Mouse (Mus musculus) heart, embryonic 15.5 days (tissue): Measurements from ENCODE around the gene Jam3. TPM values are rescaled to one million over a fixed set of nuclear protein-coding genes. Genes with fewer than 3 reads are reported as not detected.

Experiments used
- ATAC-seq: fragments of 200-750 bp; cut with Nextera tagmentation; replicated peaks from 2 replicates; pipeline ENCODE4 v1.8.0; 2017; ENCODE audit warnings: low read depth, moderate TSS enrichment; ENCODE audit not compliant: insufficient number of reproducible peaks, insufficient read depth, low FRiP score
- H3K27ac ChIP-seq: fragments of 300-500 bp; sonication (generic); 2 replicates; pipeline ENCODE4 v1.5.1; 2015; ENCODE audit warnings: mild to moderate bottlenecking, inconsistent platforms
- H3K27me3 ChIP-seq: fragments of 300-500 bp; sonication (generic); 2 replicates; pipeline ENCODE4 v1.6.1; 2015; ENCODE audit warnings: inconsistent platforms
- H3K36me3 ChIP-seq: fragments of 300-500 bp; sonication (generic); 2 replicates; pipeline ENCODE4 v1.6.1; 2015; ENCODE audit warnings: mild to moderate bottlenecking, inconsistent platforms
- H3K4me1 ChIP-seq: fragments of 300-500 bp; sonication (generic); replicated peaks from 2 replicates; pipeline ENCODE4 v1.6.1; 2015; ENCODE audit warnings: inconsistent platforms
- H3K4me2 ChIP-seq: fragments of 300-500 bp; sonication (generic); 2 replicates; pipeline ENCODE4 v1.6.1; 2015; ENCODE audit warnings: inconsistent platforms, mild to moderate bottlenecking, moderate library complexity
- H3K4me3 ChIP-seq: fragments of 300-500 bp; sonication (generic); 2 replicates; pipeline ENCODE4 v1.5.1; 2015; ENCODE audit warnings: mild to moderate bottlenecking, inconsistent platforms
- H3K9ac ChIP-seq: fragments of 300-500 bp; sonication (generic); 2 replicates; pipeline ENCODE4 v1.6.1; 2015; ENCODE audit warnings: mild to moderate bottlenecking, inconsistent platforms
- H3K9me3 ChIP-seq: fragments of 300-500 bp; sonication (generic); replicated peaks from 2 replicates; pipeline ENCODE4 v1.6.1; 2016; ENCODE audit warnings: inconsistent platforms
- WGBS: fragments of 180-500 bp; shearing (Covaris S2); methylation state at CpG from one replicate; pipeline ENCODE4 v1.1.7; 2015; ENCODE audit warnings: mixed read lengths; 5-methylcytosine and 5-hydroxymethylcytosine counted together
- polyA plus RNA-seq: library from polyadenylated mRNA; unstranded; fragments of >200 nt; fragmentation: Nextera tagmentation; extraction: Ambion mirVana; gene quantifications from 2 replicates; pipeline ENCODE4 v1.2.1, GENCODE M21; 2015

The Jam3 gene
- polyA plus RNA-seq, 1 experiment from 2014 or later: 44.6 TPM

GRCm38 (mm10) chr9:27110681-27111080 is 44.5 kb downstream of the Jam3 start:
- peak overlapping the region; percentile 21 for H3K4me2 ChIP-seq

GRCm38 (mm10) chr9:27109533-27110514 is 45.4 kb downstream of the Jam3 start:
- Histone ChIP-seq H3K9ac (no peak overlapping the region), H3K27me3 (no peaks in the 10 kb centered on the region), H3K4me3 (no peak overlapping the region), H3K4me2 (peak overlapping the region; percentile 21; the same call in 1 of the 2 replicates), H3K4me1 (peaks cover 30% of the 10 kb centered on the region), H3K36me3 (peaks cover under 1% of the 10 kb centered on the region; the same call in 1 of the 2 replicates), H3K9me3 (no peaks in the 10 kb centered on the region), H3K27ac (peak overlapping the region; percentile 81)
- WGBS: 45% methylated on average over 22 of the region's 22 CpGs
- ATAC-seq: peak; percentile 82

More at GRCm38 (mm10) chr9:27110681-27111080, 44.5 kb downstream of the Jam3 start:
- no peaks in the 10 kb centered on the region for H3K27me3 ChIP-seq
- H3K9ac ChIP-seq: no peak overlapping the region
- peak overlapping the region; percentile 81 for H3K27ac ChIP-seq
- no peaks in the 10 kb centered on the region for H3K9me3 ChIP-seq
- no peaks in the 10 kb centered on the region for H3K36me3 ChIP-seq
- 20% methylated on average over 5 of the region's 5 CpGs for WGBS
- H3K4me3 ChIP-seq: no peak overlapping the region
- ATAC-seq: peak; percentile 70
- peaks cover 30% of the 10 kb centered on the region for H3K4me1 ChIP-seq

- H3K4me1 ChIP-seq: peaks cover 30% of the 10 kb centered on the region
- H3K27ac ChIP-seq: peak overlapping the region; percentile 81; the same call in 1 of the 2 replicates
- H3K9me3 ChIP-seq: no peaks in the 10 kb centered on the region
- H3K4me3 ChIP-seq: no peak overlapping the region
- H3K36me3 ChIP-seq: peaks cover 7% of the 10 kb centered on the region; the same call in 1 of the 2 replicates
- no peaks in the 10 kb centered on the region for H3K27me3 ChIP-seq
- WGBS: 68% methylated on average over 4 of the region's 4 CpGs
- no peak overlapping the region for H3K9ac ChIP-seq
- H3K4me2 ChIP-seq: no peak overlapping the region
- no peak for ATAC-seq
Measured at GRCm38 (mm10) chr9:27108451-27108850, 46.8 kb downstream of the Jam3 start.

GRCm38 (mm10) chr9:27106081-27106480 is 49.1 kb downstream of the Jam3 start:
- no peak overlapping the region for H3K9ac ChIP-seq
- no peak for ATAC-seq
- WGBS: 83% methylated on average over 1 of the region's 1 CpGs

GRCm38 (mm10) chr9:27101466-27101865 is 53.8 kb downstream of the Jam3 start:
- Histone ChIP-seq H3K27me3 (no peaks in the 10 kb centered on the region), H3K36me3 (peaks cover 43% of the 10 kb centered on the region), H3K4me3 (no peak overlapping the region), H3K9me3 (no peaks in the 10 kb centered on the region), H3K4me2 (no peak overlapping the region), H3K27ac (no peak overlapping the region), H3K4me1 (peaks cover 3% of the 10 kb centered on the region; the same call in 1 of the 2 replicates), H3K9ac (no peak overlapping the region)
- WGBS: 90% methylated on average over 6 of the region's 6 CpGs
- ATAC-seq: no peak

More at GRCm38 (mm10) chr9:27106081-27106480, 49.1 kb downstream of the Jam3 start:
- H3K4me1 ChIP-seq: peaks cover 26% of the 10 kb centered on the region
- H3K27me3 ChIP-seq: no peaks in the 10 kb centered on the region
- H3K27ac ChIP-seq: no peak overlapping the region
- no peak overlapping the region for H3K4me3 ChIP-seq
- H3K36me3 ChIP-seq: peaks cover 14% of the 10 kb centered on the region; the same call in 1 of the 2 replicates
- no peak overlapping the region for H3K4me2 ChIP-seq
- H3K9me3 ChIP-seq: no peaks in the 10 kb centered on the region

GRCm38 (mm10) chr9:27099474-27099873 is 55.7 kb downstream of the Jam3 start:
- no peak overlapping the region for H3K27ac ChIP-seq
- 76% methylated on average over 4 of the region's 4 CpGs for WGBS
- no peak overlapping the region for H3K4me2 ChIP-seq
- no peak overlapping the region for H3K4me3 ChIP-seq
- no peak overlapping the region for H3K9ac ChIP-seq
- peaks cover 53% of the 10 kb centered on the region for H3K36me3 ChIP-seq
- H3K4me1 ChIP-seq: peaks cover 3% of the 10 kb centered on the region; the same call in 1 of the 2 replicates
- ATAC-seq: no peak
- H3K9me3 ChIP-seq: no peaks in the 10 kb centered on the region
- no peaks in the 10 kb centered on the region for H3K27me3 ChIP-seq

DNA sequence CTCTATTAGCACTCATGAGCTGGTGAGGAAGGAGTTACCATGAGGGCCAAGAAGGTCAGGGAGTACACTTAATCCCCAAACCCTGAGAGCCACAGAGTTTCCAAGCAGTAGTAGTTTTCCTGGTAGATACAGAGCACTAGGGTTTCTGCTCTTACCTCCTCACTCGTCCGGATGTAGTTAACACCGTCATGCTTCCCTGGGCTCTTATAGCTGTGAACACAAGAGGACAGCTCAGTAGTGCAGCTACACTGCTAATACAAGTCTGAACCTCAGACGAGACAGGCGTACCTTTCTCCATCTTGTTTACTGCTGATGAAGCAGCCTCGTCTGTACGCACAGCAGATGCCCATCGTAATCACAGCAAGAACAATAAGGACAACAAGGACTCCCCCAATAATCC is 56.7 kb downstream of the Jam3 start:
- ATAC-seq: no peak
- Histone ChIP-seq H3K9me3 (no peaks in the 10 kb centered on the region), H3K27ac (no peak overlapping the region), H3K27me3 (no peaks in the 10 kb centered on the region), H3K36me3 (peaks cover 57% of the 10 kb centered on the region), H3K4me3 (no peak overlapping the region), H3K4me1 (peaks cover 3% of the 10 kb centered on the region; the same call in 1 of the 2 replicates), H3K9ac (no peak overlapping the region), H3K4me2 (no peak overlapping the region)
- WGBS: 87% methylated on average over 8 of the region's 8 CpGs

DNA sequence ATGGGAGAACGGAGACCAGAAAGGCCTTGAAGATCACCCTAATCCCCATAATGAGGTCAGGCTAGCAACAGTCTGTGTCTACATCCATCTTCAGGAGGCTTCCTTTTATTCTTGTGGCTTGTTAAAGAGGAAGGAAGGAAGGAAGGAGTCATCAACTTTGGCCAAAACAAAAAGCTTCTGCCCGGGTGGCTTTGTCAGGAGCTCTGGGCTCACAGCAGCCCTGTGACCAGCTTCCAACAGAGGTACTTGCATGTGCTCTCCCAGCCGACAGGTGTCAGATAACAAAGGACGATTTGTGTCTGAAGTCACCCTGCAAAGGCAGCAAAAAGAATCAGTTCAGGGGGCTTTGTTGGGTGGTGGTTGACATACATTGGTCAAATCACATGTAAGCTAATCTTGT is 57.1 kb downstream of the Jam3 start:
- H3K4me2 ChIP-seq: no peak overlapping the region
- peaks cover 3% of the 10 kb centered on the region; the same call in 1 of the 2 replicates for H3K4me1 ChIP-seq
- peaks cover 61% of the 10 kb centered on the region for H3K36me3 ChIP-seq
- H3K27me3 ChIP-seq: no peaks in the 10 kb centered on the region
- no peak overlapping the region for H3K4me3 ChIP-seq
- ATAC-seq: no peak
- H3K27ac ChIP-seq: no peak overlapping the region
- WGBS: 27% methylated on average over 4 of the region's 4 CpGs
- H3K9me3 ChIP-seq: no peaks in the 10 kb centered on the region
- H3K9ac ChIP-seq: no peak overlapping the region

- Histone ChIP-seq H3K27ac (no peak overlapping the region), H3K9me3 (no peaks in the 10 kb centered on the region), H3K27me3 (no peaks in the 10 kb centered on the region), H3K4me1 (peaks cover 1% of the 10 kb centered on the region; the same call in 1 of the 2 replicates), H3K36me3 (peaks cover 81% of the 10 kb centered on the region), H3K9ac (no peak overlapping the region), H3K4me3 (no peak overlapping the region), H3K4me2 (no peak overlapping the region)
- no peak for ATAC-seq
- 90% methylated on average over 6 of the region's 6 CpGs for WGBS
Measured at GRCm38 (mm10) chr9:27092916-27093315, 62.3 kb downstream of the Jam3 start.

DNA sequence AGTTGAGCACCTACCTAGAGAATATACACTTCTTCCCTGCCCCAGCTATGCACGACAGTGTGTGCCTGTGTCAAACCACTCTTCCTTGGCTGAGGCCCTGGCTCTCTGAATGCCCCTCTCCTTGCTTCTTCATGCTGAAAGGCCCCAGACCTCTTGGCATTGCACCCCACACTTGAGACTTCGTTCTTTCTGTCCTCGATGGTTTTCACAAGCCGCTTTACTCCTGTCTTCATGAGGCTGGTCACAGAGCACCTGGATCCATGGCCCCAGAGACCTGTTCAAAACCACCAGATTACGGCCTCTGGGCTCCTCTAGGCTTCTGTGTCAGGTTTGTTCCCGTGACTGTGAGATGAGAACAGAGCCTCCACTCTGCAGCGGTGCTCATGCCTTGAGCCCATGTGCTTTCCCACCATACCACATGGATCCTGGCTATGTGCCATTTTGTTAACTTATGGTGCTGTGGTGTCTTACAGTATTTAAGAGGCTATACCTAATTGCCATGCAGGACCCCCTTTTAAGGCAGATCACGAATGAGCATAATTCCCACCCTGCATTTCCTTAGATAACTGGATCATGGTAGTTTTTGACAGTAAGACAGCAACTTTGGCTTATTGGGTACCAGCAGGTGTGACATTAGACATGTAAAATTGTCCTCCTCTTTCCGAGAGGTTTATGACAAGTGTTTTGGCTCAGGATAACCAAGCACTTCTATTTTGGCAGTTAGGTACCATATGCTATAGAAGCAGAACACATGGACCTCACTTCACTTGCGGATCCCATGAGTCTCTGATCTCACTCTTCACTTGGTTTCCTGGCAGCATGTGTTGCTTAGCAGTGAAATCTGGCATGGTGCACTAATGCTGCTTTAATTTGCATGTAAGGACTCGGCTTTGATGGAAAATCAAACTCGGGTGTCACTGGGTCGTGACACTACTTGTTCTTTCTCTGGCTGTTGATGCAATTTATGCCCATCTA is 64.1 kb downstream of the Jam3 start:
- peaks cover 84% of the 10 kb centered on the region for H3K36me3 ChIP-seq

DNA sequence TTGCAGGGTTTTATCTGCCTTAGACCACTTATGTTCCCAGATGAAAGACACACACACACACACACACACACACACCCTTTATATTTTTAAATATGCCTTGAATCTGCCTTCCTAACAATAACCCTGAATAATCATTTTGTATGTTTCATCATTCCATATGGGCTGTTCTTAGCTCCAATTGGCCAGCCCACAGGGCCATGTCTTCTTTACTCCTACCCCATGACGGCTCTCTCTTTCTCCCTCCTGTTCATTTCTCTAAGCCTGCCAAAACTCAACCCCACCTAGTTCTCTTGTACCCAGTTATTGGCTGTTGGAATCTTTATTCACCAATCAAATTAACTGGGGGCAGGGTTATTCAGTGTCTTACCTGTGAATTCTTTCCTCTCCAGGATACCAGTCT is 65.1 kb downstream of the Jam3 start:
- Histone ChIP-seq H3K9ac (no peak overlapping the region), H3K4me3 (no peak overlapping the region), H3K27me3 (no peaks in the 10 kb centered on the region), H3K4me1 (no peaks in the 10 kb centered on the region), H3K27ac (no peak overlapping the region), H3K9me3 (no peaks in the 10 kb centered on the region), H3K36me3 (peaks cover 82% of the 10 kb centered on the region), H3K4me2 (no peak overlapping the region)
- no peak for ATAC-seq
- WGBS: 89% methylated on average over 1 of the region's 1 CpGs

More for the DNA sequence above, 64.1 kb downstream of the Jam3 start:
- no peak for ATAC-seq
- Histone ChIP-seq H3K4me3 (no peak overlapping the region), H3K4me1 (no peaks in the 10 kb centered on the region), H3K4me2 (no peak overlapping the region), H3K27ac (no peak overlapping the region), H3K9ac (no peak overlapping the region), H3K9me3 (no peaks in the 10 kb centered on the region), H3K27me3 (no peaks in the 10 kb centered on the region)
- 88% methylated on average over 13 of the region's 13 CpGs for WGBS
